Mouse (Mus musculus) layer of hippocampus, postnatal 25 days (tissue): ENCODE data around the gene Taf8. TPM values are rescaled to one million over a fixed set of nuclear protein-coding genes. Genes with fewer than 3 reads are reported as not detected.

ENCODE experiments used
- DNase-seq, 2 experiments: peaks; one replicate each; pipeline ENCODE4 v3.0.0; 2022; ENCODE audit warnings: mixed read lengths in 2 of 2, low spot score in 1 of 2; ENCODE audit errors: extremely low spot score in 1 of 2
- total RNA-seq, 2 experiments: library from RNA; stranded (reverse); gene quantifications; 2 replicates each; pipeline ENCODE4 v1.2.3; 2021

Taf8 gene
- total RNA-seq, 2 experiments from 2014 or later = 15.9 to 19.1 TPM

- no peak for DNase-seq
Observed at GRCm38 (mm10) chr17:47462728-47463388, 39.2 kb downstream of the Taf8 start.

DNA sequence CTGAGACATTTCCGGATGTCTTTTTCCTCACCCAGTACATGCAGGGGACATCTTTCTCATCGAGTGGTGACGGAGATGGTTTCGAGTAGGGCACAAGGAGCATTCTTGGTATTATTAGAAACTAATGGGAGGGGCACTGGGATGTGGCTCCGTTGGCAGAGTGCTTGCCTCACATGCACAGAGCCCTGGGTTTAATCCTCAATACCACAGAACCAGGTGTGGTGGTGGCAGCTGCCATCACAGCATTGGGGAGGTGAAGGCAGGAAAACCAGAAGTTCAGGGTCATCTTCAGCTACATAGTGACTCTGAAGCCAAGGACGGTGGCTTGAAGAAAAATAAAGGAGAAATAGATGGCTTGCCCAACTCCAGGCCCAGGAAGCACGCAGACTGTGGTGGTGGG, 39.9 kb downstream of the Taf8 start:
- DNase-seq = no peak

GRCm38 (mm10) chr17:47461688-47462087, 40.4 kb downstream of the Taf8 start:
- no peak for DNase-seq

DNA sequence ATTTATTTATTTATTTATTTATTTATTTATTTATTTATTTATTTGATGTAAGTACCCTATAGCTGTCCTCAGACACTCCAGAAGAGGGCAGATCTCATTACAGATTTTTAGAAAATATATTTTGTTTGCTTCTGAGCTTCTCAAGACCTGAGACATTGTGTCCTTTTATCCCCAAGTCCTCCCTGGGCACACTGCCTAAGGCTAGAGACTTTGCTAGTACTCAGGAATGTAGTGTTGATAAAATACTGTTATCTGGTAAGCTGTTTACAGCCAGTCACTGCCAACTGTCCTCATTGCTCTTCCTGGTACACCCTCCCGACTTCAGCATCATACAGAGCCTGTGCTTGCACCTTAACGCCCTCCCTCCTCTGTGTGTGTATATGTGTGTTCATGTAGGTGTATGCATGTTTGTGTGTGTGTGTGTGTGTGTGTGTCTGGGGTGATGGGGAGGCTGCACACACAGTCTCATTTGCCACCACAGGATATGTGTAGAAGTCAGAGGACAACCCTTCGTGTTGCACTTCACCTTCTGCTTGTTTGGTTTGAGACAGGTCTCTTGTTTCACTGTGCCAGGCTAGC, 42.7 kb downstream of the Taf8 start:
- DNase-seq = no peak

DNA sequence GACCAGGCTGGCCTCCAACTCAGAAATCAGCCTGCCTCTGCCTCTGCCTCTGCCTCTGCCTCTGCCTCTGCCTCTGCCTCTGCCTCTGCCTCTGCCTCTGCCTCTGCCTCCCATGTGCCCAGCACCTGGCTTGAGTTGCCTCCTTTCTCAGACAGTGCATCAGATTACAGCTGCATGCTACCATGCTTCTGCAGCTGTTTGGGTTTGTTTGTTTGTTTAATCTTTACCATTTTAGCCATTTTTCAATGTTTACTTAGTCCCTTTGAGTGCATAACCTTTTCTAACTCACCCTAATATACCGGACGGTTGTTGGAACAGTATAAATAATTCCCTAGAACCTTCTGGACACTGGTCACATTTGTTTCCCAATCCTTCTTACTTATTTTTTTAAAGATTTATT, 43.2 kb downstream of the Taf8 start:
- DNase-seq = no peak

DNA sequence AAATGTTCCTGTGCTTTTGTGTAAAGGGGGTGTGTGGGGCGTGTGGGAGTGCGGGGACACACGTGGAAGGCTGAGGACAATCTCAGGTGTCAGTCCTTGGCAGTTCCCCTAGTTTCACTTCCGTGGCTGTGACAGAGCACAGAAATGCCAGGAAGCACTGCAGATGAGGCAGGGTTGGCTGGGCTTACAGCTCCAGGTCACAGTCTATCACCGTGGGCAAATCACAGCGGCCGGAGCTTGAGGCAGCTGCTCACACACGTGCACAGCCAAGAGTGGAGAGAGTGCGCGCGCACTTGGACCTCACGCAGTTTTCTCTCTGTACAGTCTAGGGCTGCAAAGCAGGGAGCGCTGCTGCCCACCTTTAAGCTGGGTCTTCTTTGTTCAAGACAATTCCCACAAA, 43.8 kb downstream of the Taf8 start:
- no peak for DNase-seq

- no peak for DNase-seq
Observed at GRCm38 (mm10) chr17:47454675-47455074, 47.4 kb downstream of the Taf8 start.

DNA sequence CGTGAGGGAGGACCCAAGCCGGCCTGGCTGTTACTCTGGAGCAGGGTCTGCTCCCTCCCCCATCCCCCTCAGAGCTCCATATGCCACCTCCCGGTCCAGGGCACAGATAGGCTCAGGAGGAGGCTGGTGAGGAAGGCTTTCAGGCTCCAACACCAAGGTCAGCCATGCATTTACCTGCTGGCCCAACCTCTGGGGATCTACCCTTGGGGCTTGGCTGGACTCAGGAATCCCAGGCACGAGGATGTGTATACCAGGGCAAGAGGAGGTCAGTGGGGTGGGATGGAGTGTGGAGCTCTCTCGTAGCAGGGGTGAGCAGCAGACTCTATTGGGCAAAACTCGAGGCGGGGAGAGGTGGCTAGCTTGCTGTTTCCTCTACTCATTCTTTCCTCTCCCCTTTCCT, 49.2 kb downstream of the Taf8 start:
- no peak for DNase-seq

- DNase-seq = no peak
Observed at GRCm38 (mm10) chr17:47450880-47451565, 51.1 kb downstream of the Taf8 start.

GRCm38 (mm10) chr17:47450239-47450638, 51.9 kb downstream of the Taf8 start:
- DNase-seq = no peak

GRCm38 (mm10) chr17:47449432-47449831, 52.7 kb downstream of the Taf8 start:
- no peak for DNase-seq

- DNase-seq = no peak
Observed at GRCm38 (mm10) chr17:47448523-47449372, 53.3 kb downstream of the Taf8 start.

GRCm38 (mm10) chr17:47446561-47446960, 55.5 kb downstream of the Taf8 start:
- no peak for DNase-seq

- DNase-seq = no peak
Observed at GRCm38 (mm10) chr17:47446025-47446424, 56.1 kb downstream of the Taf8 start.

- no peak for DNase-seq
Observed at GRCm38 (mm10) chr17:47445518-47445917, 56.6 kb downstream of the Taf8 start.

DNA sequence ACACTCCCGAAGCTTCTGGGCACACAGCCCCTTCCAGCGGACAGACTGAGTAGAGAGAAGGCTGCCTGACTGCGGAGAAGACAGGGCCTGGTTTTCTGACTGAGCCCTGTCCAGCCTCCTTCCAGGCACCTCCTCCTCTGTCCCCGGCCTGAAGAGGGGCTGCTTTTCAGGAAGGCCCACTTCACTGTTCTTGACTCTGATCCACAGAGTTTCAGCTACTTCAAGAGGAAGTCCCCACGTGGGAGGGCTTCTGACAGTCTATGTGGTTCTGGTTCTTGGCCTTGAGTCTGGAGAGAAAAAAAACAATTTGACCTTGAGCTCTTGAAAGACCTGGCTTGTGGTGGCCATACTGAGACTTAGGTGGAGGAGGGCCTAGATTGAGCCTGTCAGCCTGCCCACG, 58.0 kb downstream of the Taf8 start:
- DNase-seq = no peak

DNA sequence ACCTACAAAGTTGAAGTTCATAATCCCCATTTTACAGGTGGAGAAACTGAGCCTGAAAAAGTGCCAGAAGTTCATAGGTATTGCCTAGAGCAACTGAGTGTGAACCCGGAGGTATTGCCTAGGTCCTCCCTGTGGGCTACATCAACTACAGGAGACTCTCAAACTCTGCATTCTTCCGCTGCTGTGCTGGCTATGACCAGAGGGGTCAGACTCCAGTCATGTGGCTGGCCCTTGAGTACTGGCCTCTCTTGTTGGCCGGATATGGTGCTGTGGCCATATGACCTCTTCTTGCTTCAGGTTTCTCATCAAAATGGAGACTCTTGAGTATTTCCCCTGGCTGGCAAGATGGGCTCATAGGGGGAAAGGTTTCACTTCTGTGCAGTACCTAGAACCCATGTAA, 59.8 kb downstream of the Taf8 start:
- DNase-seq = no peak

- no peak for DNase-seq
Observed at GRCm38 (mm10) chr17:47441296-47442051, 60.6 kb downstream of the Taf8 start.

- no peak for DNase-seq
Observed at GRCm38 (mm10) chr17:47440359-47440890, 61.7 kb downstream of the Taf8 start.

GRCm38 (mm10) chr17:47439396-47440028, 62.6 kb downstream of the Taf8 start:
- no peak for DNase-seq
